Mouse (Mus musculus) hindbrain, embryonic 14.5 days (tissue): ENCODE data around the gene Olfr1437. TPM values are rescaled to one million over a fixed set of nuclear protein-coding genes. Genes with fewer than 3 reads are reported as not detected.
"Not testable (repeated sequence)": the region's sequence is repeated elsewhere in the genome, so short reads cannot be mapped to it uniquely, and the experiment has no call there.

Experiments
- ATAC-seq: fragments of 200-750 bp; cut with Nextera tagmentation; 2 replicates; pipeline ENCODE4 v1.8.0; 2017; ENCODE audit warnings: moderate number of reproducible peaks, mild to moderate bottlenecking, moderate TSS enrichment, moderate library complexity; ENCODE audit not compliant: low FRiP score
- DNase-seq: peaks from one replicate; pipeline ENCODE4 v3.0.0-alpha.2; 2015; ENCODE audit warnings: low spot score
- H3K27ac ChIP-seq: fragments of 300-500 bp; sonication (generic); 2 replicates; pipeline ENCODE4 v1.5.1; 2014; ENCODE audit warnings: mild to moderate bottlenecking, moderate library complexity
- H3K27me3 ChIP-seq: fragments of 300-500 bp; sonication (generic); 2 replicates; pipeline ENCODE4 v1.6.1; 2014; ENCODE audit warnings: mild to moderate bottlenecking, low read length, mixed read lengths; ENCODE audit not compliant: control insufficient read depth, insufficient read depth
- H3K36me3 ChIP-seq: fragments of 300-500 bp; sonication (generic); replicated peaks from 2 replicates; pipeline ENCODE4 v1.6.1; 2014; ENCODE audit not compliant: control insufficient read depth, insufficient read depth
- H3K4me1 ChIP-seq: fragments of 300-500 bp; sonication (generic); replicated peaks from 2 replicates; pipeline ENCODE4 v1.6.1; 2014; ENCODE audit warnings: antibody characterized with exemption, low read length, mixed read lengths; ENCODE audit not compliant: control insufficient read depth, insufficient read depth
- H3K4me2 ChIP-seq: fragments of 300-500 bp; sonication (generic); replicated peaks from 2 replicates; pipeline ENCODE4 v1.6.1; 2014; ENCODE audit warnings: mild to moderate bottlenecking, moderate library complexity
- H3K4me3 ChIP-seq: fragments of 300-500 bp; sonication (generic); replicated peaks from 2 replicates; pipeline ENCODE4 v1.5.1; 2014; ENCODE audit warnings: mild to moderate bottlenecking, low read length
- H3K9ac ChIP-seq: fragments of 300-500 bp; sonication (generic); 2 replicates; pipeline ENCODE4 v1.6.1; 2014
- H3K9me3 ChIP-seq: fragments of 300-500 bp; sonication (generic); 2 replicates; pipeline ENCODE4 v1.6.1; 2016; ENCODE audit warnings: low read length; ENCODE audit not compliant: control insufficient read depth
- WGBS: fragments of 180-500 bp; shearing (Covaris S2); extraction: QIAGEN DNeasy Blood & Tissue Kit; methylation state at CpG from one replicate; pipeline ENCODE4 v1.1.7; 2014; 5-methylcytosine and 5-hydroxymethylcytosine counted together
- polyA plus RNA-seq: library from polyadenylated mRNA; unstranded; fragments of >200 nt; fragmentation: Nextera tagmentation; extraction: Ambion mirVana; gene quantifications from 2 replicates; pipeline ENCODE4 v1.2.1, GENCODE M21; 2014

The Olfr1437 gene
- polyA plus RNA-seq, result not detected in 2 replicates

- no peaks in the 10 kb centered on the region for H3K36me3 ChIP-seq
- 93% methylated on average over 2 of the region's 2 CpGs for WGBS
- H3K4me3 ChIP-seq, result no peak within 1 kb of the TSS
- DNase-seq, result no peak
- no peak within 1 kb of the TSS for H3K9ac ChIP-seq
- no peaks in the 10 kb centered on the region for H3K9me3 ChIP-seq
- no peak within 1 kb of the TSS for H3K4me2 ChIP-seq
- H3K27ac ChIP-seq, result no peak within 1 kb of the TSS
- H3K4me1 ChIP-seq, result no peaks in the 10 kb centered on the region
- no peaks in the 10 kb centered on the region for H3K27me3 ChIP-seq
- no peak for ATAC-seq
Measured at GRCm38 (mm10) chr19:12325001-12325400, at the start of gene Olfr1437. Olfr1437 (minus strand) TSS chr19:12325101.

- no peak overlapping the region for H3K4me3 ChIP-seq
- ATAC-seq (no peak), DNase-seq (no peak)
- H3K36me3 ChIP-seq, result no peaks in the 10 kb centered on the region
- H3K9ac ChIP-seq, result no peak overlapping the region
- H3K9me3 ChIP-seq, result no peaks in the 10 kb centered on the region
- 75% methylated on average over 2 of the region's 2 CpGs for WGBS
- H3K4me2 ChIP-seq, result no peak overlapping the region
- no peak overlapping the region for H3K27ac ChIP-seq
- no peaks in the 10 kb centered on the region for H3K4me1 ChIP-seq
- H3K27me3 ChIP-seq, result no peaks in the 10 kb centered on the region
Measured at GRCm38 (mm10) chr19:12374465-12375025, 49.6 kb upstream of the Olfr1437 start.

GRCm38 (mm10) chr19:12373004-12373403 is 48.1 kb upstream of the Olfr1437 start:
- DNase-seq (no peak), ATAC-seq (no peak)
- no peaks in the 10 kb centered on the region for H3K9me3 ChIP-seq
- H3K4me1 ChIP-seq, result no peaks in the 10 kb centered on the region
- no peak overlapping the region for H3K4me2 ChIP-seq
- no peak overlapping the region for H3K4me3 ChIP-seq
- no peaks in the 10 kb centered on the region for H3K36me3 ChIP-seq
- no peak overlapping the region for H3K9ac ChIP-seq
- H3K27me3 ChIP-seq, result no peaks in the 10 kb centered on the region
- 74% methylated on average over 3 of the region's 3 CpGs for WGBS
- H3K27ac ChIP-seq, result no peak overlapping the region

GRCm38 (mm10) chr19:12335810-12336209 is 10.9 kb upstream of the Olfr1437 start, which contains the start of gene Olfr1438-ps1:
Olfr1438-ps1 (minus strand) TSS chr19:12335910.
- no peaks in the 10 kb centered on the region for H3K27me3 ChIP-seq
- H3K36me3 ChIP-seq, result no peaks in the 10 kb centered on the region
- ATAC-seq (no peak), DNase-seq (no peak)
- H3K9me3 ChIP-seq, result no peaks in the 10 kb centered on the region
- H3K4me1 ChIP-seq, result no peaks in the 10 kb centered on the region
- H3K4me2 ChIP-seq, result no peak within 1 kb of the TSS
- H3K27ac ChIP-seq, result no peak within 1 kb of the TSS
- H3K9ac ChIP-seq, result no peak within 1 kb of the TSS
- no peak within 1 kb of the TSS for H3K4me3 ChIP-seq
- WGBS, result 78% methylated on average over 3 of the region's 3 CpGs

GRCm38 (mm10) chr19:12299030-12299429 is 25.9 kb downstream of the Olfr1437 start, which contains the start of gene Olfr1436:
Olfr1436 (minus strand) TSS chr19:12299130.
- DNase-seq, result not testable (repeated sequence)
- WGBS, result 89% methylated on average over 1 of the region's 1 CpGs

GRCm38 (mm10) chr19:12292979-12293378 is 31.9 kb downstream of the Olfr1437 start:
- ATAC-seq, result no peak
- H3K4me1 ChIP-seq, result no peaks in the 10 kb centered on the region
- no peak overlapping the region for H3K9ac ChIP-seq
- H3K27me3 ChIP-seq, result no peaks in the 10 kb centered on the region
- no peaks in the 10 kb centered on the region for H3K9me3 ChIP-seq
- H3K4me2 ChIP-seq, result no peak overlapping the region
- no peaks in the 10 kb centered on the region for H3K36me3 ChIP-seq
- H3K4me3 ChIP-seq, result no peak overlapping the region
- DNase-seq, result no peak
- H3K27ac ChIP-seq, result no peak overlapping the region

More at GRCm38 (mm10) chr19:12299030-12299429, 25.9 kb downstream of the Olfr1437 start, which contains the start of gene Olfr1436:
- not testable (repeated sequence) for ATAC-seq, H3K9me3 ChIP-seq, H3K27ac ChIP-seq, H3K4me1 ChIP-seq, H3K4me3 ChIP-seq, H3K9ac ChIP-seq, H3K27me3 ChIP-seq, H3K36me3 ChIP-seq, H3K4me2 ChIP-seq

- no peaks in the 10 kb centered on the region for H3K9me3 ChIP-seq
Measured at GRCm38 (mm10) chr19:12279554-12279953, 45.3 kb downstream of the Olfr1437 start, which contains the start of gene Olfr1434. Olfr1434 (plus strand) TSS chr19:12279854.

More at GRCm38 (mm10) chr19:12279554-12279953, 45.3 kb downstream of the Olfr1437 start, which contains the start of gene Olfr1434:
- Histone ChIP-seq H3K27me3 (no peaks in the 10 kb centered on the region), H3K9ac (no peak within 1 kb of the TSS), H3K4me2 (no peak within 1 kb of the TSS), H3K4me1 (no peaks in the 10 kb centered on the region), H3K36me3 (no peaks in the 10 kb centered on the region), H3K4me3 (no peak within 1 kb of the TSS), H3K27ac (no peak within 1 kb of the TSS)
- 80% methylated on average over 2 of the region's 2 CpGs for WGBS
- ATAC-seq (no peak), DNase-seq (no peak)

Other genes starting within 250 kb of the Olfr1437 start
- gene Olfr1425, start 247.4 kb downstream of the Olfr1437 start, polyA plus RNA-seq, result not detected in 2 replicates
- not detected in 2 replicates for gene Olfr1426, start 233.1 kb downstream of the Olfr1437 start, polyA plus RNA-seq
- gene Olfr1427, start 221.8 kb downstream of the Olfr1437 start, polyA plus RNA-seq, result not detected in 2 replicates
- gene Olfr1428, start 209.2 kb downstream of the Olfr1437 start, polyA plus RNA-seq, result not detected in 2 replicates
- not detected in 2 replicates for gene Olfr76, start 201.9 kb downstream of the Olfr1437 start, polyA plus RNA-seq
- gene Olfr1555-ps1, start 155.0 kb downstream of the Olfr1437 start, polyA plus RNA-seq, result not detected in 2 replicates
- gene Olfr1431, start 124.5 kb downstream of the Olfr1437 start, polyA plus RNA-seq, result not detected in 2 replicates
- not detected in 2 replicates for gene Olfr1432, start 92.5 kb downstream of the Olfr1437 start, polyA plus RNA-seq
- not detected in 2 replicates for gene Olfr262, start 83.4 kb downstream of the Olfr1437 start, polyA plus RNA-seq
- not detected in 2 replicates for gene Olfr235, start 64.1 kb downstream of the Olfr1437 start, polyA plus RNA-seq
- not detected in 2 replicates for gene Olfr1434, start 45.2 kb downstream of the Olfr1437 start, polyA plus RNA-seq
- gene Olfr1436, start 26.0 kb downstream of the Olfr1437 start, polyA plus RNA-seq, result not detected in 2 replicates
- gene Olfr1438-ps1, start 10.8 kb upstream of the Olfr1437 start, polyA plus RNA-seq, result not detected in 2 replicates
- gene Olfr1440, start 62.2 kb upstream of the Olfr1437 start, polyA plus RNA-seq, result not detected in 2 replicates
- not detected in 2 replicates for gene Olfr1441, start 92.3 kb upstream of the Olfr1437 start, polyA plus RNA-seq
- not detected in 2 replicates for gene Pfpl, start 102.8 kb upstream of the Olfr1437 start, polyA plus RNA-seq
- 0.91 and 1.3 TPM in 2 replicates for gene Mpeg1, start 135.7 kb upstream of the Olfr1437 start, polyA plus RNA-seq
- gene Dtx4, start 176.4 kb upstream of the Olfr1437 start, polyA plus RNA-seq, result 44.1 and 50.6 TPM in 2 replicates
- 7.1 and 7.5 TPM in 2 replicates for gene Fam111a, start 220.6 kb upstream of the Olfr1437 start, polyA plus RNA-seq